Mouse (Mus musculus): ENCODE data around the gene Mdn1. TPM values are rescaled to one million over a fixed set of nuclear protein-coding genes. Genes with fewer than 3 reads are reported as not detected.

Mdn1 gene
- total RNA-seq, 2 experiments from 2014 or later: 50.5 to 50.8 TPM

GRCm38 (mm10) chr4:32770284-32770810 lies 113.4 kb downstream of the Mdn1 start:
- no peak for DNase-seq
- intact Hi-C loops (cut with DNase I): no loop called here

GRCm38 (mm10) chr4:32779996-32780395 lies 123.1 kb downstream of the Mdn1 start:
- intact Hi-C loops (cut with DNase I): no loop called here

DNA sequence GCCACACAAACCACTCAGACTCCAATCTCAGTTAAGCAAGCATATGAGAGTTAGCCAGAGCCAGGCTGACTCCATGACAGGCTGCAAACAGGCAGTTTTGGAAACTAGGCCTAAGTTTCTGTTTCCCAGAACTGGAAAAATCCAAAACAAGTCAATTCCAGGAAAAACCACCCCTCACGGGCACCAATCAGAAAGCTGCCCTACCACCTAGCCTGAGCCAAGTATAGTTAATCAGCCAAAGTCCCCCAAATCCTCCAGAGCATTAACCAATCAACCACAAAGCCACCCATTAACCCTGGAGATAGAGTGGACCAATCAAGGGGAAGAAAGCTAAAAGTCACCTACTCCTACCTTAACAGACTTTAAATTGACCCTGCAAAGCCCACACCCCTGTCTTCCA lies 130.2 kb downstream of the Mdn1 start:
- DNase-seq: no peak
- intact Hi-C loops (cut with DNase I): no loop called here

More at GRCm38 (mm10) chr4:32779996-32780395, 123.1 kb downstream of the Mdn1 start:
- DNase-seq: no peak

- DNase-seq: no peak
- intact Hi-C loops (cut with DNase I): no loop called here
Measured at GRCm38 (mm10) chr4:32789020-32789419, 132.1 kb downstream of the Mdn1 start.

- intact Hi-C loops (cut with DNase I): no loop called here
- no peak for DNase-seq
Measured at GRCm38 (mm10) chr4:32798976-32799375, 142.1 kb downstream of the Mdn1 start.

GRCm38 (mm10) chr4:32799966-32800576 lies 143.2 kb downstream of the Mdn1 start, which contains the start of gene Lyrm2:
Gene Lyrm2 (plus strand): TSS chr4:32800253.
- DNase-seq: peak; percentile 83
- intact Hi-C loops (cut with DNase I): loop anchor here (10.0 kb wide), 1 partner anchor 155 kb away; the partner anchor contains the start of gene Ankrd6

- DNase-seq: no peak
- intact Hi-C loops (cut with DNase I): loop anchor here (10.0 kb wide), 1 partner anchor 154 kb away; the partner anchor contains the start of gene Ankrd6
Measured at GRCm38 (mm10) chr4:32800577-32801170, 143.8 kb downstream of the Mdn1 start.

DNA sequence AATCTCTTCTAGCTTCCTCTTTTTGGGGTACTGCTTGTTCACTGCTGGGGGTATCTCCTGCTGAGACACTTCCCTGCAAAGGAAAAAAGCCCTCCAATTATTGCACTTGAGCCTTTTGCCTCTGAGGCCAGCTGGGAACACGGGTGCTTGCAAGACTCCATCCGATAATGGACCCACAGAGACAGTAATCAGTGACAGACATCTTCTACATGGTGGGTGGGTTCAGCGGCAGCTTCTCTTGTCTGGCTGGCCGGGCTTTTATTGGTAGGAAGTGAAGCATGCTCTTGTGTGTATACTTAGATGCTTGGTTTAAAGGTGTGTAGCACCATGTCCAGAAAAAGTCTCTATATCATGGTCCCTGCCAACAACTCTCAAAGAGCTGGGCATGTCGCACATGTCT lies 160.6 kb downstream of the Mdn1 start:
- intact Hi-C loops (cut with DNase I): no loop called here
- no peak for DNase-seq

- no peak for DNase-seq
- intact Hi-C loops (cut with DNase I): no loop called here
Measured at GRCm38 (mm10) chr4:32820676-32821075, 163.8 kb downstream of the Mdn1 start.

GRCm38 (mm10) chr4:32824254-32824653 lies 167.3 kb downstream of the Mdn1 start:
- intact Hi-C loops (cut with DNase I): no loop called here
- no peak for DNase-seq

Other genes with a start within 250 kb of the Mdn1 start
- not detected for gene Gja10, start 54.4 kb upstream of the Mdn1 start, total RNA-seq (2021)
- gene Casp8ap2, start 41.7 kb upstream of the Mdn1 start, total RNA-seq (2021): 10 to 100 TPM; 13.5 to 14.6 TPM
- 10 to 100 TPM; 40.7 to 44.0 TPM for gene Lyrm2, start 143.1 kb downstream of the Mdn1 start, total RNA-seq (2021)